Mouse (Mus musculus): ENCODE data around the gene Cdk12. TPM values are rescaled to one million over a fixed set of nuclear protein-coding genes. Genes with fewer than 3 reads are reported as not detected.
"Not testable (repeated sequence)": the region's sequence is repeated elsewhere in the genome, so short reads cannot be mapped to it uniquely, and the experiment has no call there.

The Cdk12 gene
- 10 to 100 TPM; 39.2 to 45.6 TPM for total RNA-seq (2021)
- long read RNA-seq, experiment 1, full-length matches to known transcripts, result 1 of 4 reads
- long read RNA-seq, experiment 1, partial matches to known transcripts, result 2 of 4 reads
- long read RNA-seq, experiment 1, other reads (novel, unspliced or antisense), result 1 of 4 reads
- long read RNA-seq, experiment 2, partial matches to known transcripts, result 3 of 12 reads
- long read RNA-seq, experiment 2, other reads (novel, unspliced or antisense), result 9 of 12 reads

DNA sequence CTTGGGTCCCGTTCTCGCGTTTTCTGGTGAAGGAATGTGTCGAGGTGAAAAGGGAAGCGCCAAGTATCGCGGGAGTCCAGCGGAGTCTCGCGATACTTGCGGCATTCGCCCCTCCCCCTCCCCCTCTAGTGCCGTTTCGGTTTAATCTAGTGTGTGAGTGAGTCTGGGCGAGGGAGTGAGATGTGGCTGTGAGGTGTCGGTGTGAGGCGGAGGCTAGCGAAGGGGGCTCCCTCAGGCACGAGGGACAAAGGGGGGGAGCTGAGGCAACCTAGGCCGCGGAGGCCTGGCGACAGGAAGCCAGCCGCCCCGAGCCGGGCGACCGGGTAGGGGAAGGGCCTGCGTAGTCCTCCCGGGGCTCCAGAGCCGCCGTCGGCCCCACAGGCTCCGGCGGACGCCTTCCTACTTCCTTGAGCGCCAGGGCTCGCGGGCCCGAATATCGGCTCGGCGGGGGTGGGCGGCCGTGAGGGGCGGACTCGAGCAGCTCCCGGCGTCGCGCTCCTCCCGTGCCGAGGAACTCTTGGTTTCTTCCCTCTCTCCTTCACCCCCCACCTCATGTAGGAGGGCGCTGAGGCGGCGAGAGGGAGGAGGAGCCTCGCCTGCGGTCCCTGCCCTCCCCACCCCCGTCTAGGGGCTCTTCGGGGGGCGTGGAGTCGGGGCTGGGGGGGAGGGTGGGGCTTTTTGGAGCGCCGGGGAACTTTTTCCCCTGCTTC is at the start of gene Cdk12:
Gene Cdk12, plus strand, starts transcription at position 419 of the 710 bp plus-strand sequence.
- peak; percentile 90 to 93 for DNase-seq (ENCODE audit: low spot score in 2 of 2)

DNA sequence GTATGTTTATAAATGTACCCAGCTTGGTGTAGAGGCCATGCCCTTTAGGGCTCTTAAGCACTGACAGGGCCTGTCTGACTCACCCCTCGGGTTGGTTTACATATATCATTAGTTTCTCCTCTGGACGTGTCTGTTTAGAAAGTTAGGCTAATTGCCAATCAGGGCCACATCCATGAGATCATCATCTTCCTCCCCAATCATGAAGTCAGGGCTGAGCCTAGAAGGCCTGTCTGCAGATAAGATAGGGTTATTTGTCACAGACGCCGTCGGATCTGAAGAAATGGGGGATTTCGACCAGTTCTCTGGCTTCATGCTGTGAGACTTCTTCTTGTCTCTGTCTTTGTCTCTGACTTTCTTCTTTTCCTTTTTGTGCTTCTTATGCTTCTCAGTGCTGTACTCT is 47.8 kb upstream of the Cdk12 start:
- no peak for DNase-seq (ENCODE audit: low spot score in 2 of 2)

DNA sequence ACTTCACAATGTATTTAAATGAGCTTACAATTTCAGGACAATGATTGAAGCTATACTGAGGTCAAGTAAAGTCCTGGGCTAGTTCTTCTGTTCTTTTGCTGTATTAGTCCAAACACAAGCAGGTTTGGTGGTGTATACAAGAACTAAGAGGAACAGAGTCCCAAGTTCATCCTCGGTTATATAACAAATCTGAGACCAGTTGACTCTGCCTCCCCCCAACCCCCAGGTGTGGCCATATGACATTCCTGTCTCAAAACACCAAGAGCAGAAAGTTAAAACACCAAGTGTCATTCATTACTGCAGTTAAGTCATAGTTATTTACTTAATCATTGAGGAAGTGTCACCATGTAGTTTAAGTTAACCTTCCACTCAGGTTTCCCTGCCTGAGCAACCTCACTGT is 34.5 kb upstream of the Cdk12 start:
- no peak for DNase-seq (ENCODE audit: low spot score in 2 of 2)

DNA sequence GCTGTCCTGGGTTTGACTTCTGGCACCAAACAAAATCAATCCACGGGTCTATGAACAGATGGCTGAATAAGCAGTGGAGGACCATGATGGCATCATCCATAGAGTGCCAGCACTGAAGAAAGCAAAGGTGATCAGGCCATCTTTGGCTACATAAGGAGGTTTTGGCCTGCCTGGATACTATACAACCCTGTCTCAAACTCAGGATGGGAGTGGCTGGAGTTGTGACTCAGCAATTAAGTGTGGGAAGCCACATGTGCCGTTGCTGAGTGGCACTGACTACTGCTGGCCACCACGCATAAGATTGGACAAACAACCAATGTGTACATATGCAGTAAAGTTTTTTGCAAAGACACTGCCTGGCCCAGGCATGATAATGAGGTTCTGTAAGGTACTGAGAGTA is 20.7 kb upstream of the Cdk12 start:
- not testable (repeated sequence) for DNase-seq (ENCODE audit: low spot score in 2 of 2)

DNA sequence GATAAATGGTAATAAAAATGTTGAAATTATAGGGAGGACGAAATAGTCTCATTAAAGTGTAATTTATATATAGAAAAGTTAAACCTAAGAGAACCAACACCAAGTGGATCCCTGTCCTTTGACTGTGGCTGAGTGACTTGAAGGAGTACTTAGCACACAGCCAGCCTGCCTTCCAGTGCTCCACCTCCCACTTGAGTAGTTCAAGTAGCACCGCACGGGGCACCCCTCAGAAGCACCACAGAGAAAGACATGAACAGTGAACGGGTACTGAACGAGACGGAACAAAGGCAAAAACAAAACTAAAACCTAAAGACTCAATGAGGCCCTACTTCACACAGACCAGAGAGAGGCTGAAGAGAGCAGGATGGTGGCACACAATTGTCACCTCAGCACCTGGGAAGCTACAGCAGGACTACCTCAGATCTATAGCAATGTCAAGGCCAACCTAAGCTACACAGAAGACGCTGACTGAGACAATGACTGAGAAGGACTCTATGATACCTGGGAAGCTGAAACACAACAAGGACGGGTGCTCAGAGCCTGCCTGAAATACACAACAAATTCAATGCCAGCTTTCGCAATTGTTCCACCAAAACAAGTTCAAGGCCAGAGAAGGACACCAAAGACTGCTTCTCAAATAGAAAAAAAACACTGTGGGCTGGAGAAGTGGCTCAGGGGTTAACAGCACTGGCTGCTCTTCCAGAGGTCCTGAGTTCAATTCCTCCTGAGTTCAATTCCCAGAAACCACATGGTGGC is 15.0 kb upstream of the Cdk12 start:
- DNase-seq (ENCODE audit: low spot score in 2 of 2), result peak in 1 of 2 experiments; percentile 27

DNA sequence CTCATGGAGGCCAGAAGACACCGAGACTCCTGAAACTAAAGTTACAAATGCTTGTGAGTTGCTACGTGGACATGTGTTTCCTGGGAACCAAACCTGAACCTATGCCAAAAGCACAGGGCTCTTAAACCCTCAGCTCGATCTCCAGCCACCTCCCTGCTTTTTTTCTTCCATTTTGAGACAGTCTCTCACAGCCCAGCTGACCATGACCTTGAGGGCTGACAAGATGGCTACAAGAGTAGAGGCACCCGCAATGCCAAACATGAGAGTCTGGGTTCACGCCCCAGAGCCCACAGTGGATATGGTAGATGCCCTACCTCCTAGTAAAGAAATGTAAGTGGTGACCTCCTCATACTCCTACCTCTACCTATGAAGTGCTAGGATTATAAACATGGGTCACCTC is 12.0 kb upstream of the Cdk12 start:
- no peak for DNase-seq (ENCODE audit: low spot score in 2 of 2)

DNA sequence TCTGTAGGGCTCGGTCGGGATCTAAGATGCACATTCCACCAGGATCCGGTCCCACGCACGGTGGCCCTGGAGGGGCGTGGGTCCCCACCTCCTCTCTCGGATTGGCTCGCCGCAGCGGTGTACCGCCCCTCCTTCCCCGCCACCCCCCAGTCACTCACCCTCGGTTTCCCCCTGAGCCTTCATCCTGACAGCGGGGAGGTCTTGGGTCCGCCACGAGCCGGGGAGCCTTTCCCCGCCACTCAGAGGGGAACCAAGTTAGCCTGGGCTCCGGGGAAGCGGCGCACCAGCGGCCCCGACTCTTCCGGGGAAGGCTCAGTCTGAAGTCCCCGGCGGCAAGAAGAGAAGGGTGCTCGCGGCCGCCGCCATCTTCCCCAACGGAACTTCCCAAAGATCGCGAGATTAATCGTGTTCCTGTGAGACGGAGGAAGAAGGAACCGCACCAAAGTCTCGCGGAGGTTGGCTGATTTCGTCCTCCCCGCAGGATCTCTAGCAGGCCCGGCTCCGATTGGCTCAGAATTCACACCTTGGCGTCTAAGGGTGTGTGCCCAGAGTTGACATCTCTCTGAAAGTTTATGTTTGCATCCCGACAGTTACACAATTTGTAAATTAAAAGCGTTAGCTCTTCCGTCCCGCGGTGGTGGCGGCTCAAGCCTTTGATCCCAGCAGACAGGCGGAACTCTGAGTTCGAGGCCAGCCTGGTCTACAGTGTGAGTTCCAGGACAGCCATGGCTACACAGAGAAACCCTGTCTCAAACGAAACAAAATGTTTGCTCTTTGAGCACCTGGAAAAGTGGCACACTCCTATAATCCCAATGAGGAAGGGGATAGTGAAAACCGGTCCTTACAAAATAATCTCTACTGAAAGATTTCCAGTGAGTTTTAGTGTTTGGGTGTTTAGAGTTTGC is 9.7 kb upstream of the Cdk12 start, which contains the start of gene Med1:
Gene Med1, minus strand, starts transcription at position 393 of the 905 bp plus-strand sequence.
- DNase-seq (ENCODE audit: low spot score in 2 of 2), result peak; percentile 77 to 81

DNA sequence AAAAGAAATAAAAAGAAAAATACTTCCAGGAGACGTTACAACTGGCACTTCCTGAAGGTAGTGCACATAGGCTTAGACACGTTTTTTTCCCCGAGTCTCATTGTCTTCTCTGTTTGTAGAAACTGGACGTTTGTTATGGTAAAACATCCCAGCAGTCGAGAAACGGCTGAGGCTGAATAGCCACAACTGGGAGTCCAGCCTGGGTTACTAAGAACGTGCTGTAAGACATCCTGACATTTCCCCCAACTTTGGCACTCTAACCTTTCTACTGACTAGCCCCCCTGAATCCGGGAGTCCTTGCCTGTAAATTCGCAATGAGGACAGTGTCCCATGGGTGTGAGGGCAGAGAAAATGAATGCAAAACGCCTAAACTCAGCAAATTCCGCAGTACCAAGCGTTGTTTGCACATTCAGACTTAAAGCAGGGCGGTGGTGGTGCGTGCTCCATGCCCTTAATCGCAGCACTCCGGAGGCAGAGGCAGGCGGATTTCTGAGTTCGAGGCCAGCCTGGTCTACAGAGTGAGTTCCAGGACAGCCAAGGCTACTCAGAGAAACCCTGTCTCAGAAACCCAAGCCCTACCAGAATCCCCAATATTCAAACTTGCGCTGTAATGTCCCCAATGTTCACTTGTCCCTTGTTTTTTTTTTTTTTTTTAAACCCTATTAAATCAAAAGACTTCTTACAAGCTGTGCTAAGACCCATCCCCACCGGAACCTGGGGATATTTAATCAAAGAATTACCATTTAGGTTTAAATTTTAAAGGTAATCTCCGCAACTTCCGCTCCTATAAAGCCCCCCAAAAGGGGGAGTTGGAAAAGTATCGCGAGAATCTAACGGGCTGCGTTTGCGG is 843 bp upstream of the Cdk12 start:
- DNase-seq (ENCODE audit: low spot score in 2 of 2), result peak; percentile 25 to 33

DNA sequence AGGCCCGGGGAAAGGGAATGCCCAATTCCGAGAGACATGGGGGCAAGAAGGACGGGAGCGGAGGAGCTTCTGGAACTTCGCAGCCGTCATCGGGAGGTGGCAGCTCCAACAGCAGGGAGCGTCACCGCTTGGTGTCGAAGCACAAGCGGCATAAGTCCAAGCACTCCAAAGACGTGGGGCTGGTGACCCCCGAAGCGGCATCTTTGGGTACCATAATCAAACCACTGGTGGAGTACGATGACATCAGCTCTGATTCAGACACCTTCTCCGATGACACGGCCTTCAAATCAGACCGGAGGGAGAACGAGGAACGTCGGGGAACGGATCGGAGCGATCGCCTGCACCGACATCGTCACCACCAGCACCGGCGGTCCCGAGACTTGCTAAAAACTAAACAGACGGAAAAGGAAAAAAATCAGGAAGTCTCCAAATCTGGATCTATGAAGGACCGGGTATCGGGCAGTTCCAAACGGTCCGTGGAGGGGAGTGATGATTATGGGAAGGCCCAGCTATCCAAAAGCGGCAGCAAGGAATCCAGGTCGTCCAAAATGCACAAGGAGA is 572 bp downstream of the Cdk12 start:
- peak in 1 of 2 experiments; percentile 53 for DNase-seq (ENCODE audit: low spot score in 2 of 2)

DNA sequence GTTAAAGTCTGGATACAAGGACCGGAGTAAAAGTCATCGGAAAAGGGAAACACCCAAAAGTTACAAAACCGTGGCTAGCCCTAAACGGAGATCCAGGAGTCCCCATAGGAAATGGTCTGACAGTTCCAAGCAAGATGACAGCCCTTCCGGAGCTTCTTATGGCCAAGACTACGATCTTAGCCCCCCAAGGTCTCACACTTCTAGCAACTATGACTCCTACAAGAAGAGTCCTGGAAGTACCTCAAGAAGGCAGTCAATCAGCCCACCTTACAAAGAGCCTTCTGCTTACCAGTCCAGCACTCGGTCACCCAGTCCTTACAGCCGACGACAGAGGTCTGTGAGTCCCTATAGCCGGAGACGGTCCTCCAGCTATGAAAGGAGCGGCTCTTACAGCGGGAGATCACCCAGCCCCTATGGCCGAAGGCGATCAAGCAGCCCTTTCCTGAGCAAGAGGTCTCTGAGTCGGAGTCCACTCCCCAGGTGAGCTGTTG is 1.1 kb downstream of the Cdk12 start:
- DNase-seq (ENCODE audit: low spot score in 2 of 2), result peak in 1 of 2 experiments; percentile 35

DNA sequence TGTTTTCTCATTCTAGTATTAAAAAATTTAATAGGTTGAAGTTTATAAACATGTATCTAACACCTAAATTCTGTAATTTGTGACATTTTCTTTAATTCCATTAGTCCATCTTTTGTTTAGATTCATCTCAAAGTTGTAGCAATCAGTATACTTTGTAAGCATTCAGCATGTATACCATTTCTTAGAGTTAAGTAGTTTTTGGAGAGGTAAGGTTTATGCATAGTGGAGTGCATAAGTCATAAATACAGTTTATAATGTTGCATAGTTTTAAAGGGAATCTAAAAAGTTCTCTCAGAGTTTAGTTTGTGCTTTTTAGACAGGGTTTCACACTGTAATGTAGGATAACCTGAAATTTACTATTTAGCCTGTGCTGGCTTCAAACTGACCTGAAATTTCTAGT is 2.6 kb downstream of the Cdk12 start:
- no peak for DNase-seq (ENCODE audit: low spot score in 2 of 2)

DNA sequence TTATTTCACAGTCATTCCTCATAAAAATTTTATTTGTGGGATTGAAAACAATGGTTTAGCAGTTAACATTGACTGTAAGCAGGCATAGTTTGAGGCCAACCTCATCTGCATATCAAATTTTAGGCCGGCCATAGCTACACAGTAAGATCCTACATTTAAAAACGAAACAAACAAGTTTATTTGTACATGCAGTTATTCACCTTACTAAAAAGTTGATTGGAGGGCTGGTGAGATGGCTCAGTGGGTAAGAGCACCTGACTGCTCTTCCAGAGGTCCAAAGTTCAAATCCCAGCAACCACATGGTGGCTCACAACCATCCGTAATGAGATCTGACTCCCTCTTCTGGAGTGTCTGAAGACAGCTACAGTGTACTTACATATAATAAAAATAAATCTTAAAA is 3.4 kb downstream of the Cdk12 start:
- not testable (repeated sequence) for DNase-seq (ENCODE audit: low spot score in 2 of 2)

DNA sequence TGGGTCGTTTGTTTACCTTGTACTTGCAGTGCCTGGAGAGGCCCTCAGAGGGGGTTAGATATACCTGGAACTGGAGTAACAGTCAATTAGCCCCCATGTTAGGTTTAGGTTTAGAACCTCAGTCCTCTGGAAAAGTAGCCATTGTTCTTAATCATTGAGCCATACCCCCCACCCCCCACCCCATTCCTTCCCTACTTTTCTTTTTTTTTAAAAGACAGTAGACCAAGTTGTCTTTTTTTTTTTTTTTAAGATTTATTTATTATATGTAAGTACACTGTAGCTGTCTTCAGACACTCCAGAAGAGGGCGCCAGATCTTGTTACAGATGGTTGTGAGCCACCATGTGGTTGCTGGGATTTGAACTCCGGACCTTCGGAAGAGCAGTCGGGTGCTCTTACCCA is 6.8 kb downstream of the Cdk12 start:
- DNase-seq (ENCODE audit: low spot score in 2 of 2), result not testable (repeated sequence)

DNA sequence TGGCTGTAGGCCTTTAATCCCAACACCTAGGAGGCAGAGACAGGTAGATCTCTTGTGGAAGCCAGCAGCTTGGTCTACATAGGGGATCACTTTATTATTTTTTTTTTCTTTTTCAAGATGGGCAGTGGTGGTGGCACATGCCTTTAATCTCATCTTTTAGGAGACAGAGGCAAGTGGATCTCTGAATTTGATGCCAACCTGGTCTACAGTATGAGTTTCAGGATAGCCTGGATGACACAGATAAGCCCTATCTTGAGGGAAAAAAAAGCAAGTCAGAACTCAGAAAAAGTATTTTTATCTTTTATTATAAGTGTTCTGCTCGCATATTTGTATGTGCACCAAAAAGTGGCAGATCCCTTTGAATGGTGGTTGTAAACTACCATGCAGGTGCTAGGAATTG is 10.5 kb downstream of the Cdk12 start:
- no peak for DNase-seq (ENCODE audit: low spot score in 2 of 2)

DNA sequence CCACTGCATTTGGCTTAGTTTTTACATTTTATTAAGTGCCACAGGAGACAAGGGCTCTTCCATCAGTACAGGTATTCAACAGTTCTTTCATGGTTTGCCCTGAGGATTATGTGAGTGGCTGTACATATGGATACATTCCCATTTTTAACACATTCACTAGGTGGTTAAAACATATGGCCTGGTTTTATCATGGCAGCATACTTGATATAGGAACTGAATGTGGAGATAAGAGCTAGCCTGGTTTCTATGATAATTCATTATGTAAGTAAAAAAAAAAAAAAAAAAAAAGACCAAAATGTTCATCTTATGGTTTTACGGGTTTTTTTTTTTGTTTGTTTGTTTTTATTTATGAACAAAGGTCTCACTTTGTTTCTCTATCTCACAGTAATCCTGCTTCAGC is 23.5 kb downstream of the Cdk12 start:
- no peak for DNase-seq (ENCODE audit: low spot score in 2 of 2)

DNA sequence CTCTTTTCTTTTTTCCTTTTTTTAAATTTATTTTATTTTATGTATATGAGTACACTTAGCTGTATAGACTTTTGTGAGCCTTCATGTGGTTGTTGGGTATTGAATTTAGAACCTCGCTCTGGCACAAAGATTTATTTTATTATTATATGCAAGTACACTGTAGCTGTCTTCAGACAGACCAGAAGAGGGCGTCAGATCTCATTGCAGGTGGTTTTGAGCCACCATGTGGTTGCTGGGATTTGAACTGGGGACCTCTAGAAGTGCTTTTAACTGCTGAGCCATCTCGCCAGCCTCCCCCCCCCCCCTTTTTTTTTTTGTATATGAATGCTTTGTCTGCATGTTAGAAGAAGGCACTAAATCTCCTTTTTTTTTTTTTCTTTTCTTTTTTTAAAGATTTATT is 35.6 kb downstream of the Cdk12 start:
- DNase-seq (ENCODE audit: low spot score in 2 of 2), result no peak

DNA sequence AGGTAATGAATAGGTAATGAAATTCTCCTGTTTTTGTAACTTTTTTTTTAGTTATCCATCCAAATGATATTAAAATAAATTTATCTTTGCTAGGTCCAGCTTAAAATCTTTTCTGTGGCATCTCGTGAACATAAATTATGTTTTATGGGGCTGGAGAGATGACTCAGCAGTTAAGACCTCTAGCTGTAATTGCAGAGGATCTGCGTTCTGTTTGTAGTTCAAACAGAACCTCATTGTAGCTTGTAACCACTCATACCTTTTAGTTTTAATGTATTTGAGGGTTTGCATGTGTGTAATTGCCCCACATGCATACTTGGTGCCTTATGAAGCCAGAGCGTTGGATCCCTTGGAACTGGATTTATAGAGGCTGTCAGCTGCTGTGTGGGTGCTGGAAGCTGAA is 36.1 kb downstream of the Cdk12 start:
- no peak for DNase-seq (ENCODE audit: low spot score in 2 of 2)

DNA sequence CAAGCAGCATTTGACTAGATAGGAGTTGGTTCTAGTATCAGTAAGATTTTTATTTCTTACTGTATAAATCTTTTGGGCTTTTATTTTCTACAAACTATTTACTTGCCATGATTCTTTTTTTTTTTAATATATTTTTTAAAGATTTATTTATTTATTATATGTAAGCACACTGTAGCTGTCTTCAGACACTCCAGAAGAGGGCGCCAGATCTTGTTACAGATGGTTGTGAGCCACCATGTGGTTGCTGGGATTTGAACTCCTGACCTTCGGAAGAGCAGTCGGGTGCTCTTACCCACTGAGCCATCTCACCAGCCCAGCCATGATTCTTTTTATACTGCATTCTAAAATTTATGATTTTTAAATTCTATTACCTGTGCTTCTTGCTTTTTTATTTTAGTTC is 40.1 kb downstream of the Cdk12 start:
- DNase-seq (ENCODE audit: low spot score in 2 of 2), result not testable (repeated sequence)

DNA sequence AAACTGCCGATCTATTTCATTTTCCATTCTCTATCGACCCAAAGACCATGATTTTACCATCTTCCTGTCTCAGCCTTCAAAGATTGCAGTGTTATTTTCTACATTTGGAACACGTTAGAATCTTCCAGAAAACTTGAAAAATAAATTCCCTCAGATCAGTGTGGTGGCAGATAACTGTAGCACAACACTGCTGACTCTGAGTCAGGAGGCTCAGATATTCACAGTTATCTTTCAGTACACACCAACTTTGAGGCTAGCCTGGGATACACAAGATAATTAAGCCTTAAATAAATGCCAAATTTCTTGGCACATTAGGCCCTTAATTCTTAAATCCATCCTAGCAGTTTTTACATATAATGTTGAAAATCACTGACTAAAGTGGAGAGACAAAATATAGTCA is 41.6 kb downstream of the Cdk12 start:
- DNase-seq (ENCODE audit: low spot score in 2 of 2), result no peak

DNA sequence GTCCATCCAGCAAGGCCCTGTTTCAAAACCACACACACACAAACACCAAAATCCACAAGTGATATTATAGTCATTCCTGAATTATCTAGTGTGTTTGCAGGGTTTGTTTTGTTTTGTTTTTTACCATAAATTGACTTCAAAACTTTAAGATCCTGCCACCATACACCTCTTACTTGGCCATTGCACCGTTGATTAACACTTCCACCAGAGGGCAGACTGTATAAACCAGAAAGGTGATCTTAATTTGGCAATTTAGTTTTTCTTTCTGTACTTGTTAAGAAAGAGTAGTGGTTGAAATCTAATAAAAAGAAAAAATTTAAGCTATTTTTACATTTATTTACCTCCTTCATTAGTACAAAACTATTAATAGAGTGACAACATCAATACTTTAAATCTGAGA is 44.5 kb downstream of the Cdk12 start:
- DNase-seq (ENCODE audit: low spot score in 2 of 2), result no peak

All from adrenal gland, adult 18-20 months (tissue).